Mouse (Mus musculus) left cerebral cortex, adult 9 months (tissue): ENCODE measurements at regions not wholly inside any gene's neighbourhood (a gene's known extent, or its start where the extent isn't known, plus 50 kb on each side); places are given as distances from the start of the nearest gene placed in this dataset.
A peak's percentile ranks its signal among the peaks of the same experiment; 100 is the strongest.

ENCODE experiments used
- DNase-seq, 2 experiments: peaks; one replicate each; pipeline ENCODE4 v3.0.0; 2022; ENCODE audit warnings: low spot score in 2 of 2

GRCm38 (mm10) chr7:34506816-34507215 lies 113.7 kb upstream of the Lsm14a start:
- DNase-seq: no peak

GRCm38 (mm10) chr7:34493892-34494291 lies 100.8 kb upstream of the Lsm14a start:
- no peak for DNase-seq

- no peak for DNase-seq
Measured at GRCm38 (mm10) chr7:34484908-34485598, 91.9 kb upstream of the Lsm14a start.

GRCm38 (mm10) chr7:34483368-34483767 lies 90.3 kb upstream of the Lsm14a start:
- DNase-seq: no peak

- no peak for DNase-seq
Measured at GRCm38 (mm10) chr7:34480771-34481170, 87.7 kb upstream of the Lsm14a start.

- DNase-seq: no peak
Measured at GRCm38 (mm10) chr7:34471003-34471402, 77.9 kb upstream of the Lsm14a start.

GRCm38 (mm10) chr7:34462069-34462468 lies 69.0 kb upstream of the Lsm14a start:
- peak in 1 of 2 experiments; percentile 5 for DNase-seq

GRCm38 (mm10) chr7:34459834-34460495 lies 66.8 kb upstream of the Lsm14a start:
- DNase-seq: no peak

- DNase-seq: no peak
Measured at GRCm38 (mm10) chr7:34458851-34459250, 65.7 kb upstream of the Lsm14a start.

GRCm38 (mm10) chr7:34448364-34448763 lies 55.2 kb upstream of the Lsm14a start:
- no peak for DNase-seq

- DNase-seq: no peak
Measured at GRCm38 (mm10) chr7:34444263-34444662, 51.1 kb upstream of the Lsm14a start.
